Mouse (Mus musculus): Measurements from ENCODE around the gene Ppp1r21.

The Ppp1r21 gene

DNA sequence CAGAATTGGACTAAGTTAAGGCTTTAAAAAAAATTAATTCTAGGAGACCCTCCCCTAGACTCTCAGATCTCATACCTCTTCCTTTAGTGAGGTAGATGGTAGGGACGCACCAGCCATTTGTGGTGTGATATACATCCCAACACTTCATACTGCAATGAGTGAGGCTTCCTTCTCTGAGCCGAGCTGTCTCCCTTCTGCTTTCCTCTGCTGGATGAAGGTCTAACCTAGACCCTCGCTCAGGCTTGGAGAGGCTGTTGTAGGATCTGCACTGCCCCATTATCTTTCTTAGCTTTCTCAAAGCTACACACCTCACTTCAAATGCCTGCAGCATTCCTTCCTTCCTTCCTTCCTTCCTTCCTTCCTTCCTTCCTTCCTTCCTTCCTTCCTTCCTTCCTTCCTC is 83.8 kb downstream of the Ppp1r21 start:
- DNase-seq (ENCODE audit: low read depth, low spot score) = peak; percentile 58

- DNase-seq (ENCODE audit: low read depth, low spot score) = peak; percentile 44
These were observed 84.3 kb downstream of the Ppp1r21 start for GRCm38 (mm10) chr17:88614234-88614633.

GRCm38 (mm10) chr17:88614733-88615132 is 84.8 kb downstream of the Ppp1r21 start:
- DNase-seq (ENCODE audit: low read depth, low spot score) = no peak

GRCm38 (mm10) chr17:88615492-88616155 is 85.7 kb downstream of the Ppp1r21 start:
- DNase-seq (ENCODE audit: low read depth, low spot score) = no peak

DNA sequence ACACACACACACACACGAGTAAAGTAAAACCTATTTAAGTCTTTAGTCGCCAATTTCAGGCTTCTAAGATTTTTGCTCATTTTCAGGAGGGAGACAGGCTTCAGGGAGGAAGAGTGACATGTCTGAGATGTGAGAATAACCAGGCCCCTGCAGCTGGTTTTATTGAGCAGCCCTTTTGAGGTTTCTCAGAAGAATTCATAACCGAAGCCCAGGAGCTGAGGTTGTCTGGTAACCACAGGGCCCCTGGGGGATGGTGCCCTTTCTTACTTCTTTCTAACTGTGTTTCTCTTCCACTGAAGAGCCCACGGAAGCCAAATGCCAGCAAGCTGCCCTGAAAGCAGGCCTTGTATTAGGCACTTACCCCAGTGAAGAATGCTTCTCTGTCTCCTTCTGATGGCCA is 91.0 kb downstream of the Ppp1r21 start:
- DNase-seq (ENCODE audit: low read depth, low spot score) = no peak

DNA sequence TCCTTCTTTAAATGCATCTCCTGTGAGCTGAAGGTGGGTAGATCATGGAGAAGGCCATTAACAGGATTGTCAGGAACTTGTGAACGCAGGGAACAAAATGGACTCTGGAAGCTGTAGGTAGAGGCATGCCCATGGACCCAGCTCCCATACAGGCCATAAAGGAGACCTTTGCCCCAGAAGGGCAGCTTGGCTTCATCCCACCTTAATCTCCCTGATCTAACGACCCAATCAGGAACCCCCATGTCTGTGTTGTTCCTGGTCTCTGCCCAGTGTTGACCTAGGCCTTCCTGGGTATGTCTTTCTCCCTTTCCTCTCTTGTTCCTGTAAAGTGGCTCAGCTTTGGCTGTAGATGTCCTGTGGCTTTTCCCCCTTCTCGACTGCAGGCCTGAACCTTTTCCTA is 91.5 kb downstream of the Ppp1r21 start:
- no peak for DNase-seq (ENCODE audit: low read depth, low spot score)

- no peak for DNase-seq (ENCODE audit: low read depth, low spot score)
These were observed 92.8 kb downstream of the Ppp1r21 start for GRCm38 (mm10) chr17:88622711-88623110.

DNA sequence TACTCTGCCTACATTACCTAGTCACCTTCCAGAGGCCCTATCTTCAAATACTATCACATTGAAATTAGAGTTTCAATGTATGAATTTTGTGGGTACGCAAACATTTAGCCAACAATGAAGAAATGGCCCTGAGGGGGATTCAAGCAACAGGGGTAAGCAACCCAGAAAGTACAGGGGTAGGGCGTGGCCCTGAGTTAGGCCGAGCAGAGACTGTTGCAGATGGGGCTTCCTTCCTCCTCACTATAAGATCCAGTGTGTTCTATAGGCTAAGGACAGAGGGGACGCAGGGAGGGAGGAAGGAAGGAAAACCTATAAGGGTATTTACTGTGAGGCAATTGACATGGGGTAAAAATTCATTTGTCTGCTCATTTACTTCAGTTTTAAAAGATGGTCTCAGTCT is 94.5 kb downstream of the Ppp1r21 start:
- no peak for DNase-seq (ENCODE audit: low read depth, low spot score)

DNA sequence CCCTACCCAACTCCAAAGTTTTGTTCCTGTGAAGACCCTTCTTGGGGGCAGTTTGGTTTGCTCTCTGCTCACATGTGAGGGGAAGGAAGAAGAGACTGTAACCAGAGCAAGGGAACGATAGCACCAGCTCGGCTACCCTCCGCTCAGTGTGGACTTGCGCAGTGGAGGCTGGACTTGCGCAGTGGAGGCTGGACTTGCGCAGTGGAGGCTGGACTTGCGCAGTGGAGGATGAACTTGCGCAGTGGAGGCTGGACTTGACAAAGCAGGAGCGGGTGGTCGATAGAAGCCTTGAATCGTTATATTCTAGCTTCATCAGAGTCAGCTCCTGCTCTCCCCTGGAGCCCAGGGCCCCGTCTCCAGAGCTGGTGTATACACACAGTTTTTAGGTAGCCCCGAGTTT is 95.4 kb downstream of the Ppp1r21 start:
- peak; percentile 56 for DNase-seq (ENCODE audit: low read depth, low spot score)

- no peak for DNase-seq (ENCODE audit: low read depth, low spot score)
These were observed 96.0 kb downstream of the Ppp1r21 start for GRCm38 (mm10) chr17:88625931-88626330.

DNA sequence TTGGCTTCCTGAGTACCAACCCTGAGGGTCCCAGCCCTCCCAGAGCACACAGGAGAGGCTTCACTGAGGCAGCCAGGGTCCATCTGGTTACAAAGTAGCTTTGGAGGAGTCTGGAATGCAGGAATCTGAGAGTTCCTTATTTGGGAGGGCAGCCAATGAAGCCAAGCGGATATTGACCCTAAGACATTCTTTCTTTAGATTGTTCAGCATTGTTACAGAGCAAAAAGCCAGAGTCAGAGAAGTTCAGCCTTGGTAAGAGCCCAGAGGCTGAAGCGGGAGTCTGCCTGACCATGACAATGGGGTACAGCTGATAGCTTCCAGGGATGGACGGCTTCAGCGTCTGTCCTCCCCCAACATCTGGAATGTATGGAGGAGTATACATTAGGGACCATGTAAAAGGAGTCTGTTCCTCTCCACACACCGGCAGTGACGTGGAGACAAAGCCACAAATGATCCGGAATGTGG is 96.5 kb downstream of the Ppp1r21 start:
- DNase-seq (ENCODE audit: low read depth, low spot score) = no peak

DNA sequence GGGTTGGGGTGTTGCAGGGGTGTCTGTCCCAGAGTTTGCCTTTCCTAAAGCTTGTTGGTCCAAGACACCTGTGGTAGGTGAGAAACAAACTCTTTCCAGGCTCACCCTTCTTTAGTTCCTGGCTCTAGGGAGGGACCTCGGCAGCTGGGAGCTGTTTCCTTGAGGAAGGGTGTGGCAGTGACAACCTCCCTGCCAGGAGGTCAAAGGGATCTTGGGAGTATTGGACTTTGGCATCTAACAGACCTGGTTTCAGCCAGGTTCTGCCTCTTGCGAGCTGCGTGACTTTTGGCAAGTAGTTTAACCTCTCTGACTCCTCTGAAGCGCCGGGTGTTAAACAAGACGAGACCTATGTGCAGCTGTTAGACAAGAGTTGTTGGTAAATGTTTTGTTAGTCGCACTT is 97.2 kb downstream of the Ppp1r21 start:
- peak; percentile 58 for DNase-seq (ENCODE audit: low read depth, low spot score)

- no peak for DNase-seq (ENCODE audit: low read depth, low spot score)
These were observed 98.9 kb downstream of the Ppp1r21 start for GRCm38 (mm10) chr17:88628676-88629380.

DNA sequence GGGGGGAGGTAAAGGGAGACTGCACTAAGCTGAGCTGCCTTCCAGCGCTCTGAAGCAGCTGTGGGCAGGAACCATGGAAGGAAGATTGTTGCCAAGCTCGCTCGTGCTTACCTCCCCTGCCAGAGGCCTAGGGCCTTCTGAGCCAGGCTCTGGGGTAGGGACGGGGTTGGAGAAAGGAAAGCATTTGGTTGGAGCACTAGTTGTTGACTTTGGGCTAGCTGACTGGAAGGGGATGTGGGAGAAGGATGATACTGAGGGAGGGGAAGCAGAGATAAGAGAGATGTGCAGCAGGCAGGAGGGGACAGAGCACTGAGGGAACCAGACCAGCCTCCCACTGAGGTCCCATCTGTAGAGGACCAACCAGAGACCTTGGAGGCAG is 99.5 kb downstream of the Ppp1r21 start:
- no peak for DNase-seq (ENCODE audit: low read depth, low spot score)

DNA sequence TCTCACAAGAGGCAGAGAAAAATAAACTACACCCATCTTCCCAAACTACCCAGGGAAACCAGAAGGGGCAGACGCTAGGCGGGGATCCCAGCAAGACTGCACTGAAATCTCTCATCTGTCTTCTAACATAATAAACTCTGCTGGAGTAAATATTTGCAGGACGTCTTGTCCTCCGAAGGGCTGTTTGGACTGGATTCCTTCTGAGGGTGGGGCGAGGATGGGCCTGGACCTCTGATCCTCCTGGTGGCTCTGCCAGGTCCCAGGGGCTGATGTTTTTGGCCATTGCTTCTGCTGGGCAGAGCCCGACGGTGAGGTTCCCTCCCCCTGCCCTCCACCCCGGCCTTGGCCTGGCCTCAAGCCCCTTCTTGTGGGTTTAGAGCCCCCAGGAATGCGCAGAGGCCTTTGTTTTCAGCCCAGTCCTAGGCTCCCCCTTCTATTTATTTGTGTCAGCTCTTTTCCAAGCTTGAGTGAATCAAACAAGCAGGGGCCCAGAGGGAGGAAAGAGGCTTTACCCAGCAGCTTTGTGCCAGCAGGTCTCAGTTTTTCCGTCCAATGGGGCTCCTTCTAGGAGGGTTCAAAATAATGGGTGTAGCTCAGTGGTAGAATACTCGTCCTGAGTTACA is 100.1 kb downstream of the Ppp1r21 start:
- DNase-seq (ENCODE audit: low read depth, low spot score) = peak; percentile 37

DNA sequence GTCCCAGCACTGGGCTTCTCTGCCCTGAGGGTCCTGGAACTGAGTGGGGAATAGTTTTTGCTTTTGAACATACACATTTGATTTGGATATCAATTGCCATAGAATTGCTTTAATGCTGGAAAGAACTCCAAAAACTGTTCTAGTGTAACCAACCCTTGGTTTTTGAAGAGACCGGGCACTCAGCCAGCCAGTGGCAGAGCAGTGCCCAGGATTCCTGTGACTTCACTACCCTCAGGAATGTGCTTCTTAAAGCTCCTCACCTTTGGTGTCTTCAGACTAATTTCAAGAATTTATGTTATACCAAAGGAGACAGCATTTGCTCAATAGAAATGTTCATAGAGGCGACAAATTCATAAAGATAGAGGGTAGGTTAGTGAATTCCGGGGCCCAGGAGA is 100.6 kb downstream of the Ppp1r21 start:
- DNase-seq (ENCODE audit: low read depth, low spot score) = no peak

- no peak for DNase-seq (ENCODE audit: low read depth, low spot score)
These were observed 102.7 kb downstream of the Ppp1r21 start for GRCm38 (mm10) chr17:88632631-88633030.

DNA sequence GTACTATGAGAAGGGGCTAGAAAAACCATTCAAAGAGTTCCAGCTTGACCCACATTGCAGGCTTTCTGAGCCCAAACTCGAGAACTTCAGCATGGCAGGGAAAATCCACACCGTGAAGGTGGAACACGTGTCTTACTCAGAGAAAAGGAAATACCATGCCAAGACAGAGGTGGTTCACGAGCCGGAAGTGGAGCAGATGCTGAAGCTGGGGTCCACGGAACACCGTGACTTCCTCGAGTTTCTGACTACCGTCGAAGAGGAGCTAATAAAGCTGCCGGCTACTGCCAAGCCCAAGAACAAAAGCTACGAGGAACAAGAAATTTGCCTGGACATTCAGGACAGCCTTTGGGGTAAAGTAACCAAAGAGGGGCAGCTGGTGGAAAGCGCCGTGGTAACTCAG is 106.2 kb downstream of the Ppp1r21 start:
- no peak for DNase-seq (ENCODE audit: low read depth, low spot score)

- peak; percentile 35 for DNase-seq (ENCODE audit: low read depth, low spot score)
These were observed 106.7 kb downstream of the Ppp1r21 start for GRCm38 (mm10) chr17:88636587-88636986.

All from ES-CJ7 (cell line).